ENCODE assay signal across 9 mouse cellular contexts in the genomic region with DNA sequence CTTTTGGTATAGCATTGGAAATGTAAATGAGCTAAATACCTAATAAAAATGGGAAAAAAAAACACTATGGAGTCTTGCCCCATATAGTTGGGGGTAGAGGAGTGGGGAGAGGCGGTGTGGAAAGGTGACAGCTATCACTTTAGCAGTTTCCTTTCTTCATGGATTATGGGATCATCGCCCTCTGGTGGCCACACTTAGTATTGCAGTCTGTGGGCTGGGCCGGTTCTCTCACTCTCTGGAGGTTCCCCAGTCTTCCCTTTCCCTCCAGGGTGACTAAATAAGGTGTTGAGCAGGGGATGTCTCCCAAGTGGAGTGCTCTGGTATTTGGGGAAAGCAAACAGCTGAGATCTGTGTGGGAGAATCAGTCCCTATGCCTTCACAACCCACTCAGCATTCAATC. TPM values are rescaled to one million over a fixed set of nuclear protein-coding genes. Genes with fewer than 3 reads are reported as not detected.
A peak's percentile ranks its signal among the peaks of the same experiment; 100 is the strongest.
DNase-seq lines count a peak whose midpoint lies in the region; ATAC-seq and TF ChIP-seq lines count a peak whose summit lies in the region.
"Had no signal": no experiment of that assay in that cellular context is flagged by ENCODE, and none has a peak within 500 bp of the region (broad histone marks: within the 10 kb centered on the region; RNA-seq: fewer than 3 reads in every experiment).

No protein-coding gene starts in this region.

- H3K4me3 ChIP-seq in kidney, adult 2 months (ENCODE audit: insufficient read depth, low read depth, low read length) = no peak overlapping the region
- H3K4me3 ChIP-seq in limb, embryonic 10.5 days = no peak overlapping the region
- H3K4me3 ChIP-seq in neural tube, embryonic 12.5 days = no peak overlapping the region
- H3K4me3 ChIP-seq: embryonic facial prominence, embryonic 13.5 days had no signal

- H3K27me3 ChIP-seq in kidney, adult 2 months (replicated peaks; ENCODE audit: control insufficient read depth, insufficient read depth, low read length) = no peaks in the 10 kb centered on the region
- H3K27me3 ChIP-seq in limb, embryonic 10.5 days (ENCODE audit: low read depth, poor library complexity, severe bottlenecking) = no peaks in the 10 kb centered on the region
- H3K27me3 ChIP-seq in neural tube, embryonic 12.5 days (replicated peaks) = no peaks in the 10 kb centered on the region
- H3K27me3 ChIP-seq: embryonic facial prominence, embryonic 13.5 days had no signal

- WGBS in kidney, adult 2 months = 4% methylated on average over 3 of the region's 3 CpGs
- 7% methylated on average over 3 of the region's 3 CpGs for WGBS in limb, embryonic 10.5 days
- 5% methylated on average over 3 of the region's 3 CpGs for WGBS in neural tube, embryonic 12.5 days

- ATAC-seq in neural tube, embryonic 12.5 days (ENCODE audit: low FRiP score, low read depth) = peak; percentile 41; the same call in 1 of the 2 replicates

- TF ChIP-seq CTCF in kidney, adult 2 months (conservative IDR thresholded peaks at IDR 0.05; ENCODE audit: insufficient read depth, insufficient read length, low read depth, low read length) = peak; percentile 78

- no peak overlapping the region for H3K27ac ChIP-seq in kidney, adult 2 months (ENCODE audit: insufficient read depth, low read depth, low read length)
- no peak overlapping the region for H3K27ac ChIP-seq in limb, embryonic 10.5 days
- H3K27ac ChIP-seq in neural tube, embryonic 12.5 days = no peak overlapping the region
- H3K27ac ChIP-seq: embryonic facial prominence, embryonic 13.5 days had no signal

- no peak overlapping the region for H3K4me2 ChIP-seq in neural tube, embryonic 12.5 days (replicated peaks)
- H3K4me2 ChIP-seq: embryonic facial prominence, embryonic 13.5 days had no signal

- H3K9ac ChIP-seq in neural tube, embryonic 12.5 days = no peak overlapping the region
- H3K9ac ChIP-seq: embryonic facial prominence, embryonic 13.5 days had no signal

- H3K36me3 ChIP-seq in kidney, adult 2 months (ENCODE audit: control insufficient read depth, insufficient read depth, low read length) = no peaks in the 10 kb centered on the region
- H3K36me3 ChIP-seq in limb, embryonic 10.5 days = no peaks in the 10 kb centered on the region
- H3K36me3 ChIP-seq in neural tube, embryonic 12.5 days = no peaks in the 10 kb centered on the region
- H3K36me3 ChIP-seq: embryonic facial prominence, embryonic 13.5 days had no signal

- no peaks in the 10 kb centered on the region for H3K9me3 ChIP-seq in limb, embryonic 10.5 days (replicated peaks)
- no peaks in the 10 kb centered on the region for H3K9me3 ChIP-seq in neural tube, embryonic 12.5 days
- H3K9me3 ChIP-seq: embryonic facial prominence, embryonic 13.5 days had no signal

- H3K4me1 ChIP-seq in kidney, adult 2 months (ENCODE audit: control insufficient read depth, insufficient read depth, low read length) = no peaks in the 10 kb centered on the region
- no peaks in the 10 kb centered on the region for H3K4me1 ChIP-seq in limb, embryonic 10.5 days
- no peaks in the 10 kb centered on the region; the same call in 1 of the 2 replicates for H3K4me1 ChIP-seq in neural tube, embryonic 12.5 days
- H3K4me1 ChIP-seq: embryonic facial prominence, embryonic 13.5 days had no signal

- TF ChIP-seq POLR2A in kidney, adult 2 months (IDR thresholded peaks at IDR 0.05; ENCODE audit: low read depth, low read length) = no peak

- peak; percentile 69 for DNase-seq in ovary, postnatal 10 days (ENCODE audit: low spot score)
- no peak for DNase-seq in ovary, adult 18-20 months (ENCODE audit: low spot score)
- DNase-seq in cerebellum, postnatal 14 days = peak; percentile 86 to 90
- DNase-seq in frontal cortex, postnatal 36 days (ENCODE audit: low spot score in 2 of 2) = peak; percentile 75 to 79
- peak; percentile 71 for DNase-seq in kidney, adult 2 months
- DNase-seq in limb, embryonic 10.5 days (ENCODE audit: low spot score) = peak; percentile 85
- DNase-seq in testis, postnatal 14 days (ENCODE audit: low spot score) = peak; percentile 65

RNA-seq across cellular contexts. Expression of a gene that starts 33.1 kb away (rescaled TPM):
- 92.3 and 100 TPM in 2 replicates for polyA plus RNA-seq in kidney, adult 2 months (2012; rRNA removed)
- polyA plus RNA-seq in limb, embryonic 10.5 days (2016; fragmentation: Nextera tagmentation; extraction: Ambion mirVana) = 10.8 and 13.2 TPM in 2 replicates
- 12.8 and 15.0 TPM in 2 replicates for polyA plus RNA-seq in neural tube, embryonic 12.5 days (2016; fragmentation: Nextera tagmentation; extraction: Ambion mirVana)
